Mouse (Mus musculus): ENCODE data around the gene Eea1.

DNA sequence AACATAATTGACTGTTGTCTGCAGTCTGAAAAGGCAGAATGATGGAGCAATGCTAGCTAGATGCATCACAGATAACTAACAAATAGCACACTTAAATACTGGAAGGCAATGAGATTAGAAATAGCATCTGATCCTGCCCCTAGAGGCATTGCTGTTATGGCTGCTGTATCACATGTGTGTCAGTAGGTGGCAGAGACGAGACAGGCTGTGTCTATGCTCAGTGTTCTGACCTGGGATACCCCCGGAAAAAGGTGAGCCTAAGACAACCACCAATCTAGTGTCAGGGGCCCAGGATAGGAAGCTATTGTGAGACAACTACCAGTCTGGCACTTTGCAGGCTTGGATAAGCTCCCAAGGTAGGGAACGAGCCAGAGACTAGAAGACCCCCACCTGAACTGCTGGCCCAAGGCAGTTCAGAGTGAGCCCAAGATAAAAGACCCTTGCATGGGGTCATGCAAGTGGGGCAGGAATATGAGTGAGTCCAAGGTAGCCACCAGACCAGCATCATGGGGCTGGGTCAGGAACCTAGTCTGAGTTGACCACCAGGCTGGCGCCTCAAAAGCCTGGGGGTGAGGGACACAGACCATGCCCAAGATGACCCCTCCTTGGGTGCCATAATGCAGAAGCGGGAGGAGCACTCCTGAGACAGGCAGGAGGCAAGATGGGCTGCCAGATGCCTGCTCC is 41.8 kb upstream of the Eea1 start:
- TF ChIP-seq POLR2A (IDR thresholded peaks at IDR 0.05; ENCODE audit: borderline replicate concordance, control insufficient read depth, low read depth, low read length) = no peak
- peak; percentile 60 for TF ChIP-seq CTCF (IDR thresholded peaks at IDR 0.05; ENCODE audit: control insufficient read depth, insufficient read depth, low read length)

Data from bone marrow, adult 2 months (tissue).